Mouse (Mus musculus) liver, embryonic 14.5 days (tissue): ENCODE results near the gene Vav3. TPM values are rescaled to one million over a fixed set of nuclear protein-coding genes. Genes with fewer than 3 reads are reported as not detected.

ENCODE experiments used
- ATAC-seq: fragments of 200-750 bp; cut with Nextera tagmentation; 2 replicates; pipeline ENCODE4 v1.8.0; 2017; ENCODE audit warnings: moderate number of reproducible peaks, mild to moderate bottlenecking, moderate library complexity; ENCODE audit not compliant: insufficient read depth
- DNase-seq, 3 experiments: peaks; one replicate each; pipeline ENCODE4 v3.0.0-alpha.2; 2012 to 2013; ENCODE audit warnings: low read depth in 3 of 3, low spot score in 3 of 3
- H3K27ac ChIP-seq: fragments of 300-500 bp; sonication (generic); 2 replicates; pipeline ENCODE4 v1.5.1; 2014; ENCODE audit warnings: moderate library complexity, mild to moderate bottlenecking, control low read depth, inconsistent platforms
- H3K27me3 ChIP-seq: fragments of 300-500 bp; sonication (generic); 2 replicates; pipeline ENCODE4 v1.6.1; 2014; ENCODE audit warnings: mild to moderate bottlenecking, low read length, moderate library complexity; ENCODE audit not compliant: control insufficient read depth, insufficient read depth
- H3K36me3 ChIP-seq: fragments of 300-500 bp; sonication (generic); replicated peaks from 2 replicates; pipeline ENCODE4 v1.6.1; 2014; ENCODE audit warnings: low read depth; ENCODE audit not compliant: control insufficient read depth, insufficient read depth
- H3K4me1 ChIP-seq, 2 experiments: fragments of 200-500 bp in 1 of 2; fragments of 300-500 bp in 1 of 2; sonication (generic) in 1 of 2; replicated peaks; 2 replicates each; pipeline ENCODE4 v1.6.1; 2012 to 2014; ENCODE audit warnings: antibody characterized with exemption in 1 of 2, inconsistent platforms in 1 of 2, low read length in 1 of 2; ENCODE audit not compliant: control insufficient read depth in 2 of 2, insufficient read depth in 2 of 2
- H3K4me2 ChIP-seq: fragments of 300-500 bp; sonication (generic); 2 replicates; pipeline ENCODE4 v1.6.1; 2014; ENCODE audit warnings: low read depth, mild to moderate bottlenecking, control low read depth, moderate library complexity
- H3K4me3 ChIP-seq, 2 experiments: fragments of 200-500 bp in 1 of 2; fragments of 300-500 bp in 1 of 2; sonication (generic) in 1 of 2; 2 replicates each; pipeline ENCODE4 v1.5.1; 2012 to 2014; ENCODE audit warnings: low read depth in 2 of 2, low read length in 2 of 2, mild to moderate bottlenecking in 2 of 2, control low read depth in 1 of 2, inconsistent platforms in 1 of 2, moderate library complexity in 1 of 2; ENCODE audit not compliant: insufficient read depth in 1 of 2
- H3K9ac ChIP-seq: fragments of 300-500 bp; sonication (generic); replicated peaks from 2 replicates; pipeline ENCODE4 v1.6.1; 2014; ENCODE audit warnings: mild to moderate bottlenecking, control low read depth, moderate library complexity
- H3K9me3 ChIP-seq: fragments of 300-500 bp; sonication (generic); 2 replicates; pipeline ENCODE4 v1.6.1; 2016; ENCODE audit warnings: low read length, mixed read lengths; ENCODE audit not compliant: control insufficient read depth
- CTCF ChIP-seq: IDR thresholded peaks from 2 replicates; pipeline ENCODE4 v1.5.1; 2016; ENCODE audit warnings: antibody characterized with exemption, low read depth, control low read depth
- EP300 ChIP-seq: IDR thresholded peaks from 2 replicates; pipeline ENCODE4 v1.6.1; 2016; ENCODE audit warnings: antibody characterized with exemption, low read depth
- whole genome bisulfite sequencing: fragments of 180-500 bp; shearing (Covaris S2); extraction: QIAGEN DNeasy Blood & Tissue Kit; methylation state at CpG from one replicate; pipeline ENCODE4 v1.1.7; 2014; ENCODE audit not compliant: insufficient replicate concordance; 5-methylcytosine and 5-hydroxymethylcytosine counted together
- polyA plus RNA-seq, 2 experiments: library from polyadenylated mRNA; depleted of rRNA in 1 of 2; stranded (reverse) in 1 of 2; unstranded in 1 of 2; fragments of >200 nt; fragmentation: Nextera tagmentation in 1 of 2; extraction: Ambion mirVana in 1 of 2; gene quantifications; 2 replicates each; pipeline versions ENCODE4 v1.2.1 to v1.2.3; 2012 to 2014

Vav3 gene
- polyA plus RNA-seq, 2 experiments, result 1.2 to 2.8 TPM

DNA sequence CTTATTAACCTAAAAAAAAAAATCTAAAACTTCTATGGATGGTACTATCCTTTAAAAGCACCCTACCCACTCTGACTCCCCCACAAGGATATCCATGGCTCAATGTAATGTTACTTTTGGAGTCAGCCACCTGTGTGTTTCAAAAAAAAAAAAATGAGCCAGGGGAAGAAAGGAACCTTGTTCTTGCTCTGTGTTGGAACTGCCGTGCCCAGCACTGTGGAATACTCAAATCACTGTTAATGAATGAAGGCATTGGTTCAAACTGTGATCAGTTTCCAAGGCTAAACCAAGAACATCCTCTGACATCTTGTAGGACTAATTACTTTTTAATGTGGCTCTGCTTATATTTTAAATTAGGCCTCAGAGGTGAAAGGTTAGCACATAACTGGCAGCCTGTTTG, 282.4 kb downstream of the Vav3 start:
- no peak for TF ChIP-seq EP300
- no peak for TF ChIP-seq CTCF
- no peak overlapping the region for H3K4me2 ChIP-seq
- H3K27ac ChIP-seq, result no peak overlapping the region
- DNase-seq, result no peak
- H3K4me3 ChIP-seq, result no peak overlapping the region
- H3K9ac ChIP-seq, result no peak overlapping the region
- H3K9me3 ChIP-seq, result no peaks in the 10 kb centered on the region
- no peaks in the 10 kb centered on the region for H3K4me1 ChIP-seq
- no peaks in the 10 kb centered on the region for H3K27me3 ChIP-seq
- ATAC-seq, result no peak
- WGBS, result 51% methylated on average over 1 of the region's 1 CpGs
- H3K36me3 ChIP-seq, result no peaks in the 10 kb centered on the region

DNA sequence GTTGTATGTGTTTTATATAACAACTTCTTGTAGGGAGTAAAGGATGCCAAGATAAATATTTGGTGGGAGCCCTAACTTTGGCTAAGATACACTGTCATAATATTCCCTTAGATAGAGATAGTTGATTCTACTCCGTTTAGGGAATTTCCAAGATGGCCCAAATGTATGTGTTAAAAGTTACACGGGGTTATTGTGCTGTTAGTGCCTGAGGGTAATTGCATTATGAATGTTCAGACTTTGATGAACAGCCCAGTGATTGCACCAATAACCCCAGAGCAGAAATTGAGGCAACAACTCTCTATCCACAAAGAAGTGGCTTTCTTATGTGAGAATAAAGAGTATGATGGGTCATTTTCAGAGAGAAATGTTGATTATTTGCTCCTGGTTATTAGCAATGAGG, 283.3 kb downstream of the Vav3 start:
- no peaks in the 10 kb centered on the region for H3K4me1 ChIP-seq
- 54% methylated on average over 2 of the region's 2 CpGs for WGBS
- no peak overlapping the region for H3K4me3 ChIP-seq
- H3K4me2 ChIP-seq, result no peak overlapping the region
- H3K36me3 ChIP-seq, result no peaks in the 10 kb centered on the region
- H3K9me3 ChIP-seq, result no peaks in the 10 kb centered on the region
- no peaks in the 10 kb centered on the region for H3K27me3 ChIP-seq
- no peak for DNase-seq
- TF ChIP-seq CTCF (no peak), EP300 (no peak)
- no peak for ATAC-seq
- H3K9ac ChIP-seq, result no peak overlapping the region
- no peak overlapping the region for H3K27ac ChIP-seq

DNA sequence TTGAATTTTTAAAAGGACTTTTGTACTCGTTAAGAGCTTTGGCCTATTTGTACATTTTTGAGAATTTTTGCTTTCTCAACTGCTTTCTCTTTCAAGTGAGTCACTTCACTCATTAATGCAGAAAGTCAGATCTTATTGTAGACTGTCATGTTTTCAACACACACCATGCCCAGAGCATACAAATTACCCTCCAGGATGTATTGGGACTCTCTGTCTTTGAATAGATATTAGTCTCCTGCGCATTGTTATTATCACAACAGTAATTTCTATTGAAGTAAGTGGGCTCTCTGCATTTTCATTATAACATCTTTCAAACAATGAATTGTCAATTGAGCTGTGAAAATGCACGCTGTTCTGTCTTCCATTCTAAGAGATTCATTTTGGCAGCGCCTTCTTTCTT, 295.6 kb downstream of the Vav3 start:
- H3K4me3 ChIP-seq, result no peak overlapping the region
- DNase-seq, result no peak
- H3K27ac ChIP-seq, result no peak overlapping the region
- WGBS, result 60% methylated on average over 4 of the region's 4 CpGs
- no peak for ATAC-seq
- no peaks in the 10 kb centered on the region for H3K36me3 ChIP-seq
- H3K27me3 ChIP-seq, result no peaks in the 10 kb centered on the region
- H3K9ac ChIP-seq, result no peak overlapping the region
- TF ChIP-seq EP300 (no peak), CTCF (no peak)
- H3K4me1 ChIP-seq, result no peaks in the 10 kb centered on the region
- H3K9me3 ChIP-seq, result no peaks in the 10 kb centered on the region
- no peak overlapping the region for H3K4me2 ChIP-seq

DNA sequence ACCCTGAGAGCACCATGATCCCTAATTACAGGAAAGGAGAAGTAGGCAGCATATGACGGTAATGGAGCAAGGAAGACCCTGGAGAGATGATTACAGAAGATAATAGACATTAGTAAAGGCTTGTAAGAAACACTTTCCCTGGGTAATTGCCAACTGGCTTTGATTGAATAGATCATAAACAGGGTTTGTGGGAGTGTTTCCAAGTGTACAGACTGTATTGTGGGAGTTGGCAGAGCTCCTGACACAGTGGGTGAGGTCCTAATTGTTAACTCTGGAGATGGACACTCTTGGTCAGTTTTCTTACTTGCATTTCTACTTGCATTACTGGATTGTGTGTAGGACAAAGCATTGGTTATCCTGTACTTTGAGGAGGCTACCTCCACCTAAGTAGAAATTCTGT, 298.9 kb downstream of the Vav3 start:
- no peak overlapping the region for H3K9ac ChIP-seq
- no peaks in the 10 kb centered on the region for H3K4me1 ChIP-seq
- H3K4me3 ChIP-seq, result no peak overlapping the region
- DNase-seq (no peak), ATAC-seq (no peak)
- H3K27ac ChIP-seq, result no peak overlapping the region
- TF ChIP-seq EP300 (no peak), CTCF (no peak)
- no peaks in the 10 kb centered on the region for H3K27me3 ChIP-seq
- 50% methylated on average over 1 of the region's 1 CpGs for WGBS
- H3K9me3 ChIP-seq, result no peaks in the 10 kb centered on the region
- no peaks in the 10 kb centered on the region for H3K36me3 ChIP-seq
- no peak overlapping the region for H3K4me2 ChIP-seq

DNA sequence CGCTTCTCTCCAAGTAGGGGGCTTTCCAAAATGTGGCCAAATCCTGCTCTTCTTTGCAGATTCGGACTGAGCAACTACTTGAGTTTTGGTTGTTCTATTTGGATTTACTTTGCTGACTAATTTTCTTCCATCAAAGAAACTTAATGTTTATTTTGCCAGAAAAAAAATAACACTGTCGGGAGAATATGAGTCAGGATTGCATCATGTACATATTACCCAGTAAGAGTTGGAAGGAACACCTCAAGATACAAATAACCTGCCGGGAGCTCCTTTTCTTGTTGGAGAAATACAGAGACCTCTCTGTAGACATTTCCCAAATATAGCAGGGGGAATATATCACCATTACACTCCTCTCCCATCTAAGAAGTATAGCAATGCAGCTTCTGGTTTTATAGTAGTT, 300.3 kb downstream of the Vav3 start:
- Histone ChIP-seq H3K4me1 (no peaks in the 10 kb centered on the region), H3K27me3 (no peaks in the 10 kb centered on the region), H3K9ac (no peak overlapping the region), H3K9me3 (no peaks in the 10 kb centered on the region), H3K36me3 (no peaks in the 10 kb centered on the region), H3K4me3 (no peak overlapping the region), H3K27ac (no peak overlapping the region), H3K4me2 (no peak overlapping the region)
- no peak for ATAC-seq
- WGBS, result 62% methylated on average over 4 of the region's 4 CpGs
- no peak for DNase-seq
- TF ChIP-seq CTCF, result no peak
- TF ChIP-seq EP300, result no peak
